Mouse (Mus musculus): ENCODE data around the gene Ocln. TPM values are rescaled to one million over a fixed set of nuclear protein-coding genes. Genes with fewer than 3 reads are reported as not detected.

Ocln gene
- 0.61 TPM for polyA plus RNA-seq (2017; shearing (Covaris generic))

GRCm38 (mm10) chr13:100552369-100553041, at the start of gene Ocln:
Gene Ocln (minus strand): TSS chr13:100552718.

GRCm38 (mm10) chr13:100492061-100492787, 60.3 kb downstream of the Ocln start, which contains the start of gene Gtf2h2:
Gene Gtf2h2 (minus strand): TSS chr13:100492579.

GRCm38 (mm10) chr13:100452415-100453127, 99.9 kb downstream of the Ocln start, which contains the start of gene Naip1:
Gene Naip1 (minus strand): TSS chr13:100452869.

Other genes starting within 250 kb of the Ocln start
- gene Naip6, start 235.0 kb downstream of the Ocln start, polyA plus RNA-seq (2017; shearing (Covaris generic)), result 6.6 TPM
- gene Naip1, start 99.8 kb downstream of the Ocln start, polyA plus RNA-seq (2017; shearing (Covaris generic)), result not detected
- 60.9 TPM for gene Gtf2h2, start 60.1 kb downstream of the Ocln start, polyA plus RNA-seq (2017; shearing (Covaris generic))
- 9.4 TPM for gene Marveld2, start 64.3 kb upstream of the Ocln start, polyA plus RNA-seq (2017; shearing (Covaris generic))
- gene Ak6, start 98.3 kb upstream of the Ocln start, polyA plus RNA-seq (2017; shearing (Covaris generic)), result 132 TPM
- gene Rad17, start 98.3 kb upstream of the Ocln start, polyA plus RNA-seq (2017; shearing (Covaris generic)), result 29.2 TPM
- gene Taf9, start 98.9 kb upstream of the Ocln start, polyA plus RNA-seq (2017; shearing (Covaris generic)), result 2.6 TPM
- 22.6 TPM for gene Ccdc125, start 117.0 kb upstream of the Ocln start, polyA plus RNA-seq (2017; shearing (Covaris generic))
- 93.5 TPM for gene Cdk7, start 178.2 kb upstream of the Ocln start, polyA plus RNA-seq (2017; shearing (Covaris generic))
- 114 TPM for gene Mrps36, start 191.9 kb upstream of the Ocln start, polyA plus RNA-seq (2017; shearing (Covaris generic))
- 5.1 TPM for gene Cenph, start 223.2 kb upstream of the Ocln start, polyA plus RNA-seq (2017; shearing (Covaris generic))
- gene Ccnb1, start 233.9 kb upstream of the Ocln start, polyA plus RNA-seq (2017; shearing (Covaris generic)), result 12.8 TPM

Data from activated CD4-positive, CD25-positive, alpha-beta regulatory T cell, adult 9 weeks (primary cell).